Mouse (Mus musculus): ENCODE data around the gene Slc25a39. TPM values are rescaled to one million over a fixed set of nuclear protein-coding genes. Genes with fewer than 3 reads are reported as not detected.

Slc25a39 gene
- polyA plus RNA-seq, 1 experiment from 2014 or later, result 376 TPM

DNA sequence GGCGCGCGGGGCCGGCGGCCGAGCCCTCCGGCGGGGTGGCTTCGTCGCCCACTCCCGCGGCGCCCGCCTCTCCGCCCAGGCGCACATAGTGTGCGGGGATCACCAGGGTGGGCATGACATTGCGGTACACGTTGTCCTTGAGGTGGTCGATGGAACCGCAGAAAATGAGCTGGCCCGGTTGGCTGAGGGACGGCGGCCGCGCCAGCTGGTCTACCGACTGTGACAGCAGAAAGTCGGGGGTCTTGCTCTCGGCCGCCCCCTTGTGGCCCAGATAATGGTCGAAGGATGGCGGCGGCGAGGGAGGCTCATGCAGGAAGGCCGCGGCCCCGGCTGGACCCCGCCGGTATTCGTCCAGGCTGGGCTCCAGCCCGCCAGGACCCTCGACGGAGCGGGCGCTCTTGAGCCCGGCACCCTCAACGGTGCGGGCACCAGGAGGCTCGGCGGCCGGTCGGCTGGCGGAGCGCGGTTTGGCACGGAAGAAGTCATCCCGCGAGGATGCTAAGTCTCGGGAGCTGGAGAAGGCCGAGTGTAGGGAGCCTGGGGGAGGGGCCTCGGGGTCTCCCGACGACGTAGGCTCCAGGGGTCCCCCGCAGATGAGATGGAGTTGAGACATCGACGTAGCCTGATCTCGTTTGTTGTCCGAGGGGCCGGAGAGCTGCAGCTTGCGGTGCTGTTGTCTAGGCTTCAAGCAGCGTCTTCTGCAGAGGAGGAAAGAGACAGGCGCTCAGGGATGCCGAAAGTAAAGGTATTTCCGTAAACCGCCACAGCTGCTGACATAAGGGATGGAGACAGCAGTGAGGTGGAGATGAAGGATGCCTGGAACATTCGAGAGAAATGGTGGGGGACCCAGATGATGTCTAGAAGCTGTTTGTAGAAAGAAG lies 30.7 kb upstream of the Slc25a39 start:
- H3K27ac ChIP-seq (ENCODE audit: low read length), result no peak overlapping the region
- peak overlapping the region; percentile 100 for H3K4me2 ChIP-seq (ENCODE audit: low read depth, low read length)
- H3K36me3 ChIP-seq (ENCODE audit: control insufficient read depth, insufficient read depth, low read length), result peaks cover 18% of the 10 kb centered on the region
- H3K9ac ChIP-seq (ENCODE audit: low read depth, low read length), result peak overlapping the region; percentile 66
- no peaks in the 10 kb centered on the region for H3K27me3 ChIP-seq (replicated peaks; ENCODE audit: control insufficient read depth, insufficient read depth, low read length)
- ATAC-seq, result peak; percentile 41
- H3K4me3 ChIP-seq (ENCODE audit: low read length), result peak overlapping the region; percentile 56
- no peaks in the 10 kb centered on the region for H3K9me3 ChIP-seq (ENCODE audit: control insufficient read depth, low read length)
- WGBS, result 17% methylated on average over 77 of the region's 77 CpGs
- peaks cover 17% of the 10 kb centered on the region for H3K4me1 ChIP-seq (ENCODE audit: control insufficient read depth, insufficient read depth, low read length)

- H3K4me1 ChIP-seq (ENCODE audit: control insufficient read depth, insufficient read depth, low read length), result peaks cover 17% of the 10 kb centered on the region
- ATAC-seq, result peak; percentile 47
- peaks cover 16% of the 10 kb centered on the region for H3K36me3 ChIP-seq (ENCODE audit: control insufficient read depth, insufficient read depth, low read length)
- no peaks in the 10 kb centered on the region for H3K27me3 ChIP-seq (replicated peaks; ENCODE audit: control insufficient read depth, insufficient read depth, low read length)
- H3K4me3 ChIP-seq (ENCODE audit: low read length), result peak overlapping the region; percentile 56
- H3K9ac ChIP-seq (ENCODE audit: low read depth, low read length), result peak overlapping the region; percentile 66
- H3K9me3 ChIP-seq (ENCODE audit: control insufficient read depth, low read length), result no peaks in the 10 kb centered on the region
- peak overlapping the region; percentile 28; the same call in 1 of the 2 replicates for H3K27ac ChIP-seq (ENCODE audit: low read length)
- peak overlapping the region; percentile 100 for H3K4me2 ChIP-seq (ENCODE audit: low read depth, low read length)
- WGBS, result 8% methylated on average over 87 of the region's 87 CpGs
These were observed 29.6 kb upstream of the Slc25a39 start for GRCm38 (mm10) chr11:102437120-102438061.

GRCm38 (mm10) chr11:102436471-102436790 lies 28.7 kb upstream of the Slc25a39 start:
- Histone ChIP-seq H3K27me3 (replicated peaks; ENCODE audit: control insufficient read depth, insufficient read depth, low read length) (no peaks in the 10 kb centered on the region), H3K4me2 (ENCODE audit: low read depth, low read length) (no peak overlapping the region), H3K9ac (ENCODE audit: low read depth, low read length) (no peak overlapping the region), H3K36me3 (ENCODE audit: control insufficient read depth, insufficient read depth, low read length) (peaks cover 13% of the 10 kb centered on the region), H3K4me1 (ENCODE audit: control insufficient read depth, insufficient read depth, low read length) (peaks cover 25% of the 10 kb centered on the region), H3K4me3 (ENCODE audit: low read length) (no peak overlapping the region), H3K9me3 (ENCODE audit: control insufficient read depth, low read length) (no peaks in the 10 kb centered on the region), H3K27ac (ENCODE audit: low read length) (no peak overlapping the region)
- WGBS, result 79% methylated on average over 10 of the region's 10 CpGs
- ATAC-seq, result no peak

GRCm38 (mm10) chr11:102435754-102436470 lies 28.2 kb upstream of the Slc25a39 start:
- Histone ChIP-seq H3K9ac (ENCODE audit: low read depth, low read length) (no peak overlapping the region), H3K27ac (ENCODE audit: low read length) (no peak overlapping the region), H3K4me2 (ENCODE audit: low read depth, low read length) (no peak overlapping the region), H3K9me3 (ENCODE audit: control insufficient read depth, low read length) (no peaks in the 10 kb centered on the region), H3K4me3 (ENCODE audit: low read length) (no peak overlapping the region), H3K36me3 (ENCODE audit: control insufficient read depth, insufficient read depth, low read length) (peaks cover 13% of the 10 kb centered on the region), H3K4me1 (ENCODE audit: control insufficient read depth, insufficient read depth, low read length) (peaks cover 29% of the 10 kb centered on the region), H3K27me3 (replicated peaks; ENCODE audit: control insufficient read depth, insufficient read depth, low read length) (no peaks in the 10 kb centered on the region)
- WGBS, result 91% methylated on average over 18 of the region's 18 CpGs
- ATAC-seq, result no peak

- Histone ChIP-seq H3K4me2 (ENCODE audit: low read depth, low read length) (no peak overlapping the region), H3K27me3 (replicated peaks; ENCODE audit: control insufficient read depth, insufficient read depth, low read length) (no peaks in the 10 kb centered on the region), H3K4me3 (ENCODE audit: low read length) (no peak overlapping the region), H3K4me1 (ENCODE audit: control insufficient read depth, insufficient read depth, low read length) (peaks cover 29% of the 10 kb centered on the region), H3K36me3 (ENCODE audit: control insufficient read depth, insufficient read depth, low read length) (peaks cover 13% of the 10 kb centered on the region), H3K27ac (ENCODE audit: low read length) (no peak overlapping the region), H3K9ac (ENCODE audit: low read depth, low read length) (no peak overlapping the region), H3K9me3 (ENCODE audit: control insufficient read depth, low read length) (no peaks in the 10 kb centered on the region)
- 89% methylated on average over 11 of the region's 11 CpGs for WGBS
- no peak for ATAC-seq
These were observed 27.3 kb upstream of the Slc25a39 start for GRCm38 (mm10) chr11:102434816-102435705.

DNA sequence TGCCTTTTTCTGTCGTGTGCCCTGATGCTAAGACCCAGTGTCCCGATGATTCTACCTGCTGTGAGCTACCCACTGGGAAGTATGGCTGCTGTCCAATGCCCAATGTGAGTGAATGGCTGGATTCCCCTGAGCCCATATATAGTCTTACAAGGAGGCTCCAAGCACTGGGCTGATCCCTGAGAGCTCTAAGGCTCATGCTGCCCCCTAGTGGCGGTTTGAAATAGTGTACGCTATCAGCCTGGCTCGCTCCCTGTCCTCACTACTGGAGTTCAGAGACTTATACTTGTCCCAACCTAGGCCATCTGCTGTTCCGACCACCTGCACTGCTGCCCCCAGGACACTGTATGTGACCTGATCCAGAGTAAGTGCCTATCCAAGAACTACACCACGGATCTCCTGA lies 26.7 kb upstream of the Slc25a39 start:
- 11% methylated on average over 7 of the region's 7 CpGs for WGBS
- Histone ChIP-seq H3K27me3 (replicated peaks; ENCODE audit: control insufficient read depth, insufficient read depth, low read length) (no peaks in the 10 kb centered on the region), H3K4me3 (ENCODE audit: low read length) (no peak overlapping the region), H3K4me2 (ENCODE audit: low read depth, low read length) (no peak overlapping the region), H3K9me3 (ENCODE audit: control insufficient read depth, low read length) (no peaks in the 10 kb centered on the region), H3K9ac (ENCODE audit: low read depth, low read length) (no peak overlapping the region), H3K27ac (ENCODE audit: low read length) (no peak overlapping the region), H3K4me1 (ENCODE audit: control insufficient read depth, insufficient read depth, low read length) (peaks cover 34% of the 10 kb centered on the region), H3K36me3 (ENCODE audit: control insufficient read depth, insufficient read depth, low read length) (peaks cover 13% of the 10 kb centered on the region)
- peak; percentile 36; the same call in 1 of the 2 replicates for ATAC-seq

- Histone ChIP-seq H3K4me2 (ENCODE audit: low read depth, low read length) (no peak overlapping the region), H3K27me3 (replicated peaks; ENCODE audit: control insufficient read depth, insufficient read depth, low read length) (no peaks in the 10 kb centered on the region), H3K4me1 (ENCODE audit: control insufficient read depth, insufficient read depth, low read length) (peaks cover 36% of the 10 kb centered on the region), H3K36me3 (ENCODE audit: control insufficient read depth, insufficient read depth, low read length) (peaks cover 13% of the 10 kb centered on the region), H3K9ac (ENCODE audit: low read depth, low read length) (no peak overlapping the region), H3K4me3 (ENCODE audit: low read length) (no peak overlapping the region), H3K27ac (ENCODE audit: low read length) (no peak overlapping the region), H3K9me3 (ENCODE audit: control insufficient read depth, low read length) (no peaks in the 10 kb centered on the region)
- ATAC-seq, result no peak
- WGBS, result 93% methylated on average over 7 of the region's 7 CpGs
These were observed 26.1 kb upstream of the Slc25a39 start for GRCm38 (mm10) chr11:102433866-102434265.

DNA sequence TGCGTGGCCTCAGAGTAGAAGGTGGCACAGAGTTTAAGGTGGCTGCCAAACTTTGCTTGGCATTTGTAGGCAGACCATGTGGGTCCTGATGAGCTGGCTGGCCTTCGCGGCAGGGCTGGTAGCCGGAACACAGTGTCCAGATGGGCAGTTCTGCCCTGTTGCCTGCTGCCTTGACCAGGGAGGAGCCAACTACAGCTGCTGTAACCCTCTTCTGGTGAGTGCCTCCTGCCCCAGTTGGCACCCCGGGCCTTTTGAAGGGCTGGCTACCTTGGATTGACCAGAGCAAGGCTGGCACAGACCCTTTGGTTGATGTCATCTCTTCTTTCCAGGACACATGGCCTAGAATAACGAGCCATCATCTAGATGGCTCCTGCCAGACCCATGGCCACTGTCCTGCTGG lies 25.1 kb upstream of the Slc25a39 start:
- Histone ChIP-seq H3K27me3 (replicated peaks; ENCODE audit: control insufficient read depth, insufficient read depth, low read length) (no peaks in the 10 kb centered on the region), H3K9me3 (ENCODE audit: control insufficient read depth, low read length) (no peaks in the 10 kb centered on the region), H3K36me3 (ENCODE audit: control insufficient read depth, insufficient read depth, low read length) (peaks cover 13% of the 10 kb centered on the region), H3K9ac (ENCODE audit: low read depth, low read length) (peak overlapping the region; percentile 16; the same call in 1 of the 2 replicates), H3K4me2 (ENCODE audit: low read depth, low read length) (0 out of 2 replicates have a peak overlapping the region, but pooled peaks have one; percentile 9), H3K4me1 (ENCODE audit: control insufficient read depth, insufficient read depth, low read length) (peaks cover 29% of the 10 kb centered on the region), H3K27ac (ENCODE audit: low read length) (no peak overlapping the region), H3K4me3 (ENCODE audit: low read length) (no peak overlapping the region)
- ATAC-seq, result no peak
- WGBS, result 93% methylated on average over 6 of the region's 6 CpGs
